Mouse (Mus musculus): ENCODE data around the gene Trim25.
A peak's percentile ranks its signal among the peaks of the same experiment; 100 is the strongest.
"Not testable (repeated sequence)": the region's sequence is repeated elsewhere in the genome, so short reads cannot be mapped to it uniquely, and the experiment has no call there.

Gene Trim25

GRCm38 (mm10) chr11:89024181-89024881, 25.2 kb downstream of the Trim25 start:
- peak; percentile 43 for DNase-seq (ENCODE audit: inconsistent ontology term)

- DNase-seq (ENCODE audit: inconsistent ontology term) = no peak
Measured at GRCm38 (mm10) chr11:89025603-89026002, 26.4 kb downstream of the Trim25 start.

GRCm38 (mm10) chr11:89026117-89026516, 26.9 kb downstream of the Trim25 start:
- DNase-seq (ENCODE audit: inconsistent ontology term) = no peak

GRCm38 (mm10) chr11:89027955-89028361, 28.8 kb downstream of the Trim25 start:
- no peak for DNase-seq (ENCODE audit: inconsistent ontology term)

GRCm38 (mm10) chr11:89028871-89029405, 29.8 kb downstream of the Trim25 start:
- no peak for DNase-seq (ENCODE audit: inconsistent ontology term)

GRCm38 (mm10) chr11:89030552-89030951, 31.4 kb downstream of the Trim25 start:
- no peak for DNase-seq (ENCODE audit: inconsistent ontology term)

GRCm38 (mm10) chr11:89031189-89031588, 32.0 kb downstream of the Trim25 start:
- DNase-seq (ENCODE audit: inconsistent ontology term) = peak; percentile 33

GRCm38 (mm10) chr11:89034592-89034991, 35.4 kb downstream of the Trim25 start:
- DNase-seq (ENCODE audit: inconsistent ontology term) = no peak

- no peak for DNase-seq (ENCODE audit: inconsistent ontology term)
Measured at GRCm38 (mm10) chr11:89035552-89035951, 36.4 kb downstream of the Trim25 start.

- DNase-seq (ENCODE audit: inconsistent ontology term) = peak; percentile 79
Measured at GRCm38 (mm10) chr11:89038496-89038895, 39.3 kb downstream of the Trim25 start.

GRCm38 (mm10) chr11:89039325-89039724, 40.1 kb downstream of the Trim25 start:
- peak; percentile 29 for DNase-seq (ENCODE audit: inconsistent ontology term)

GRCm38 (mm10) chr11:89041073-89041472, 41.9 kb downstream of the Trim25 start:
- DNase-seq (ENCODE audit: inconsistent ontology term) = not testable (repeated sequence)

GRCm38 (mm10) chr11:89043046-89043445, 43.9 kb downstream of the Trim25 start:
- no peak for DNase-seq (ENCODE audit: inconsistent ontology term)

- DNase-seq (ENCODE audit: inconsistent ontology term) = not testable (repeated sequence)
Measured at GRCm38 (mm10) chr11:89045501-89045900, 46.3 kb downstream of the Trim25 start.

GRCm38 (mm10) chr11:89046021-89046420, 46.8 kb downstream of the Trim25 start:
- no peak for DNase-seq (ENCODE audit: inconsistent ontology term)

- DNase-seq (ENCODE audit: inconsistent ontology term) = no peak
Measured at GRCm38 (mm10) chr11:89051767-89052166, 52.6 kb downstream of the Trim25 start.

GRCm38 (mm10) chr11:89055931-89056690, 56.9 kb downstream of the Trim25 start:
- no peak for DNase-seq (ENCODE audit: inconsistent ontology term)

- DNase-seq (ENCODE audit: inconsistent ontology term) = peak; percentile 3
Measured at GRCm38 (mm10) chr11:89058515-89059270, 59.5 kb downstream of the Trim25 start.

- DNase-seq (ENCODE audit: inconsistent ontology term) = no peak
Measured at GRCm38 (mm10) chr11:89059919-89060422, 60.8 kb downstream of the Trim25 start.

GRCm38 (mm10) chr11:89060423-89061089, 61.4 kb downstream of the Trim25 start:
- peak; percentile 95 for DNase-seq (ENCODE audit: inconsistent ontology term)

GRCm38 (mm10) chr11:89061362-89061761, 62.2 kb downstream of the Trim25 start:
- no peak for DNase-seq (ENCODE audit: inconsistent ontology term)

Measured in Muller cell, postnatal 12 days (primary cell).